In the genomic region with DNA sequence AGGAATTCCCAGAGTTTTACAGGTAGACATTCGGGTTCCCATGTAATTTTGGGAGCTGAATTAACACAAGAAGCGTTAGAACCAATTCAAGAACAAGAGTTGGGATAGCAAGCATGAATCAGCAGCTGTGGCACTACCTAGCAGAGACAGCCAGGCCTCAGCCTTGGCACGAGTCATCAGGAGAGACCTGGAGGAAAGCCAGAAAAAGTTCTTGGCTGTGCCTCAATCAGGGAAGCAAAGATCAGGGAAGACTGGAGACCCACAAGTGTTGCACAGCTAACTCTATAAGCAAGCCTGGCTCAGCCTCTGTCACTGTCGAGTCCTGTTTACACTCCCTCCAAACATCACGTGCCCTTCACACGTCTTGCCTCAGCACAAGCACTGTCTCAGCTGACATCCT, we compare ENCODE assay signal across 14 mouse cellular contexts. TPM values are rescaled to one million over a fixed set of nuclear protein-coding genes. Genes with fewer than 3 reads are reported as not detected.
DNase-seq lines count a peak whose midpoint lies in the region; ATAC-seq lines count a peak whose summit lies in the region.
"Had no signal": no experiment of that assay in that cellular context is flagged by ENCODE, and none has a peak within 500 bp of the region (broad histone marks: within the 10 kb centered on the region; RNA-seq: fewer than 3 reads in every experiment).

No protein-coding gene starts in this region.

- no peaks in the 10 kb centered on the region for H3K36me3 ChIP-seq in kidney, embryonic 16.5 days (ENCODE audit: insufficient read depth, low read length)
- no peaks in the 10 kb centered on the region for H3K36me3 ChIP-seq in lung, embryonic 16.5 days (ENCODE audit: control insufficient read depth, insufficient read depth, low read length)
- H3K36me3 ChIP-seq: embryonic facial prominence, embryonic 13.5 days; lung, embryonic 15.5 days had no signal

- DNase-seq in kidney, adult 18-20 months, result peak; percentile 61
- peak; percentile 27 for DNase-seq in Muller cell, postnatal 12 days (ENCODE audit: inconsistent ontology term)
- DNase-seq in adrenal gland, postnatal 25 days, result peak; percentile 59
- no peak for DNase-seq in layer of hippocampus, adult 18-20 months (ENCODE audit: low spot score in 2 of 2)
- DNase-seq in layer of hippocampus, postnatal 14 days (ENCODE audit: low spot score in 2 of 2), result no peak
- DNase-seq: cerebellum, adult 9-11 months; retina, postnatal 1 day had no signal

- no peak for ATAC-seq in kidney, embryonic 16.5 days (ENCODE audit: low FRiP score, low TSS enrichment)
- 0 out of 2 replicates have a peak, but pooled peaks have one; percentile 31 for ATAC-seq in lung, embryonic 16.5 days (ENCODE audit: low read depth)
- ATAC-seq: activated CD4-positive, CD25-positive, alpha-beta regulatory T cell, adult 4 months had no signal

- no peak overlapping the region for H3K4me3 ChIP-seq in kidney, embryonic 16.5 days (ENCODE audit: low read length)
- H3K4me3 ChIP-seq in lung, embryonic 16.5 days (ENCODE audit: low read length), result no peak overlapping the region
- H3K4me3 ChIP-seq: embryonic facial prominence, embryonic 13.5 days; left cerebral cortex, adult 2 months; lung, embryonic 15.5 days had no signal

- no peaks in the 10 kb centered on the region for H3K27me3 ChIP-seq in kidney, embryonic 16.5 days (ENCODE audit: insufficient read depth, low read length)
- H3K27me3 ChIP-seq in lung, embryonic 16.5 days (ENCODE audit: control insufficient read depth, insufficient read depth, low read depth, low read length), result no peaks in the 10 kb centered on the region
- H3K27me3 ChIP-seq: embryonic facial prominence, embryonic 13.5 days; lung, embryonic 15.5 days had no signal

- WGBS in kidney, embryonic 16.5 days, result 55% methylated on average over 6 of the region's 6 CpGs
- 25% methylated on average over 6 of the region's 6 CpGs for WGBS in lung, embryonic 16.5 days

- no peaks in the 10 kb centered on the region for H3K9me3 ChIP-seq in kidney, embryonic 16.5 days (ENCODE audit: low read length)
- H3K9me3 ChIP-seq in lung, embryonic 16.5 days (ENCODE audit: control insufficient read depth, low read length), result no peaks in the 10 kb centered on the region
- H3K9me3 ChIP-seq: embryonic facial prominence, embryonic 13.5 days; lung, embryonic 15.5 days had no signal

- no peak overlapping the region for H3K9ac ChIP-seq in kidney, embryonic 16.5 days (replicated peaks; ENCODE audit: low read length)
- no peak overlapping the region for H3K9ac ChIP-seq in lung, embryonic 16.5 days (ENCODE audit: low read length)
- H3K9ac ChIP-seq: embryonic facial prominence, embryonic 13.5 days; lung, embryonic 15.5 days had no signal

- 0 out of 2 replicates have a peak, but pooled peaks cover 6% of the 10 kb centered on the region for H3K4me1 ChIP-seq in kidney, embryonic 16.5 days (ENCODE audit: insufficient read depth, low read length)
- H3K4me1 ChIP-seq in lung, embryonic 16.5 days (replicated peaks; ENCODE audit: control insufficient read depth, insufficient read depth, low read length), result peaks cover 2% of the 10 kb centered on the region; the same call in 1 of the 2 replicates

- no peak overlapping the region for H3K27ac ChIP-seq in kidney, embryonic 16.5 days (ENCODE audit: low read length)
- no peak overlapping the region for H3K27ac ChIP-seq in lung, embryonic 16.5 days (ENCODE audit: low read length)
- H3K27ac ChIP-seq: embryonic facial prominence, embryonic 13.5 days; left cerebral cortex, adult 2 months; lung, embryonic 15.5 days had no signal

- no peak overlapping the region for H3K4me2 ChIP-seq in kidney, embryonic 16.5 days (replicated peaks; ENCODE audit: low read depth, low read length)
- no peak overlapping the region for H3K4me2 ChIP-seq in lung, embryonic 16.5 days (ENCODE audit: low read depth, low read length)
- H3K4me2 ChIP-seq: embryonic facial prominence, embryonic 13.5 days; lung, embryonic 15.5 days had no signal

RNA-seq across cellular contexts. Expression of gene Uts2, which starts 34.7 kb away (rescaled TPM):
- polyA plus RNA-seq in kidney, embryonic 16.5 days (2015; fragmentation: Nextera tagmentation; extraction: Ambion mirVana), result not detected in 2 replicates
- not detected in 2 replicates for total RNA-seq in adrenal gland, postnatal 25 days (2021)
- not detected in 2 replicates for polyA plus RNA-seq in lung, embryonic 16.5 days (2015; fragmentation: Nextera tagmentation; extraction: Ambion mirVana)
- not detected for total RNA-seq in layer of hippocampus, adult 18-20 months (2021)
- total RNA-seq in layer of hippocampus, postnatal 14 days (2021), result not detected
- total RNA-seq: left cerebral cortex, adult 2 months had no signal
- polyA plus RNA-seq: activated CD4-positive, CD25-positive, alpha-beta regulatory T cell, adult 4 months; embryonic facial prominence, embryonic 13.5 days; intestine, embryonic 14.5 days; lung, embryonic 15.5 days had no signal

RNA-seq across cellular contexts. Expression of gene Tnfrsf9, which starts 47.9 kb away (rescaled TPM):
- 0.26 and 0.40 TPM in 2 replicates for polyA plus RNA-seq in kidney, embryonic 16.5 days (2015; fragmentation: Nextera tagmentation; extraction: Ambion mirVana)
- total RNA-seq in adrenal gland, postnatal 25 days (2021), result 0.15 TPM in 1 of 2 replicates, not detected in the other
- 0.45 and 0.49 TPM in 2 replicates for polyA plus RNA-seq in lung, embryonic 16.5 days (2015; fragmentation: Nextera tagmentation; extraction: Ambion mirVana)
- total RNA-seq in layer of hippocampus, adult 18-20 months (2021), result under 1 TPM; 0.82 to 0.89 TPM
- under 1 TPM; 0.37 to 0.52 TPM for total RNA-seq in layer of hippocampus, postnatal 14 days (2021)

RNA-seq across cellular contexts. Expression of gene Park7, which starts 48.0 kb away (rescaled TPM):
- 404 and 421 TPM in 2 replicates for polyA plus RNA-seq in kidney, embryonic 16.5 days (2015; fragmentation: Nextera tagmentation; extraction: Ambion mirVana)
- 284 and 290 TPM in 2 replicates for total RNA-seq in adrenal gland, postnatal 25 days (2021)
- polyA plus RNA-seq in lung, embryonic 16.5 days (2015; fragmentation: Nextera tagmentation; extraction: Ambion mirVana), result 403 and 411 TPM in 2 replicates
- total RNA-seq in layer of hippocampus, adult 18-20 months (2021), result 100 to 1,000 TPM; 241 to 256 TPM
- total RNA-seq in layer of hippocampus, postnatal 14 days (2021), result 100 to 1,000 TPM; 240 to 248 TPM

Comparison
In these comparisons a context has a peak if more than half of its experiments do, and no peak if none do; other contexts are left out.
1. DNase-seq: peak in kidney, adult 18-20 months (single experiment), Muller cell, postnatal 12 days (single experiment) and adrenal gland, postnatal 25 days (single experiment); none in layer of hippocampus, adult 18-20 months (0 of 2) and layer of hippocampus, postnatal 14 days (0 of 2).